Mouse (Mus musculus): ENCODE data around the gene Atp6v0c. TPM values are rescaled to one million over a fixed set of nuclear protein-coding genes. Genes with fewer than 3 reads are reported as not detected.
"Not testable (repeated sequence)": the region's sequence is repeated elsewhere in the genome, so short reads cannot be mapped to it uniquely, and the experiment has no call there.

Atp6v0c gene
- polyA plus RNA-seq, 2 experiments, result 487 to 522 TPM

- TF ChIP-seq POLR2A (IDR thresholded peaks at IDR 0.05; ENCODE audit: borderline replicate concordance, extremely low read depth, insufficient read depth, insufficient read length), result no peak
- Histone ChIP-seq H3K4me2 (replicated peaks; ENCODE audit: low read depth, low read length, severe bottlenecking) (peak overlapping the region; percentile 79), H3K9ac (ENCODE audit: low read depth, low read length, severe bottlenecking) (peak overlapping the region; percentile 90), H3K4me1 (ENCODE audit: control insufficient read depth, insufficient read depth, low read length) (peaks cover 8% of the 10 kb centered on the region), H3K4me3 (replicated peaks; ENCODE audit: low read length) (peak overlapping the region; percentile 93; the same call in 1 of the 2 replicates), H3K27ac (replicated peaks; ENCODE audit: low read depth, low read length) (no peak overlapping the region), H3K9me3 (ENCODE audit: control insufficient read depth, low read length) (no peaks in the 10 kb centered on the region), H3K36me3 (ENCODE audit: control insufficient read depth, insufficient read depth, low read length) (no peaks in the 10 kb centered on the region), H3K27me3 (ENCODE audit: control insufficient read depth, insufficient read depth, low read length) (no peaks in the 10 kb centered on the region)
- WGBS, result 79% methylated on average over 4 of the region's 4 CpGs
- no peak for DNase-seq (ENCODE audit: low spot score)
- ATAC-seq (ENCODE audit: low FRiP score, low read depth), result no peak
These were observed 29.5 kb downstream of the Atp6v0c start for GRCm38 (mm10) chr17:24139968-24140367.

GRCm38 (mm10) chr17:24139256-24139655 lies 30.2 kb downstream of the Atp6v0c start:
- ATAC-seq (ENCODE audit: low FRiP score, low read depth), result no peak
- H3K27me3 ChIP-seq (ENCODE audit: control insufficient read depth, insufficient read depth, low read length), result no peaks in the 10 kb centered on the region
- H3K4me3 ChIP-seq (replicated peaks; ENCODE audit: low read length), result no peak overlapping the region
- H3K9ac ChIP-seq (ENCODE audit: low read depth, low read length, severe bottlenecking), result no peak overlapping the region
- no peak overlapping the region for H3K27ac ChIP-seq (replicated peaks; ENCODE audit: low read depth, low read length)
- 88% methylated on average over 3 of the region's 3 CpGs for WGBS
- no peak overlapping the region for H3K4me2 ChIP-seq (replicated peaks; ENCODE audit: low read depth, low read length, severe bottlenecking)
- H3K4me1 ChIP-seq (ENCODE audit: control insufficient read depth, insufficient read depth, low read length), result peaks cover 8% of the 10 kb centered on the region
- no peaks in the 10 kb centered on the region for H3K9me3 ChIP-seq (ENCODE audit: control insufficient read depth, low read length)
- no peak for DNase-seq (ENCODE audit: low spot score)
- no peaks in the 10 kb centered on the region for H3K36me3 ChIP-seq (ENCODE audit: control insufficient read depth, insufficient read depth, low read length)
- TF ChIP-seq POLR2A (IDR thresholded peaks at IDR 0.05; ENCODE audit: borderline replicate concordance, extremely low read depth, insufficient read depth, insufficient read length), result no peak

DNA sequence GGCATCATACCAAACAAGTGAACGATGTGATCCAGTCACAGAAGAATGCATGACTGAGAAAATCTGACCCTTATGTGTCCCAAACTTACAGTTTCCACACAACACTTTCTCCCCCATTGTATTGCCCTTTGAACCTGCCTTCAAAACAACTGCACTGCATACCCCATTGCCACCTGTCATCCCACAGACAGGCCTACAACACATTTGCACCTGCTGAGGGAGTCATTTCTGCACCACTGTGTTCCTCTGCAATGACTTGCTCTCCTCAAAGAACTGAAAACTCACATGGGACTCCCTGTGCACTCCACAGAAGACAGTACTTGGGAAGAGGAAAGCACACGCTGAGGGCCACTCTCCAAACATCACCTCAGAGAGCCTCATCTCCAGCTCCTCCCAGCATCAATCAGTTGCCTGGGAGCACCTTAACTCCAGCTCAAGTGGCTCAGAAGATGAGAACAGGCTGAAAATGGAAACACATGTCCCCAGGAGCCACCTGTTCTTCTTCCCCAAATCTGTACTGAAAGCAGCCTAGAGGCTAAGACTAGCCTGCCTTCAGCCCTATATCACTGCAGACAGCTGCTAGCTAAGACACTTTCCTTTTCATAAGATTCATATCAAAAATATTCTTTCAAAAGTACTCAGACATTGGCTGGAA lies 32.1 kb downstream of the Atp6v0c start:
- no peak for ATAC-seq (ENCODE audit: low FRiP score, low read depth)
- H3K36me3 ChIP-seq (ENCODE audit: control insufficient read depth, insufficient read depth, low read length), result no peaks in the 10 kb centered on the region
- no peak for TF ChIP-seq POLR2A (IDR thresholded peaks at IDR 0.05; ENCODE audit: borderline replicate concordance, extremely low read depth, insufficient read depth, insufficient read length)
- no peak overlapping the region for H3K4me3 ChIP-seq (replicated peaks; ENCODE audit: low read length)
- H3K9ac ChIP-seq (ENCODE audit: low read depth, low read length, severe bottlenecking), result no peak overlapping the region
- no peaks in the 10 kb centered on the region for H3K9me3 ChIP-seq (ENCODE audit: control insufficient read depth, low read length)
- DNase-seq (ENCODE audit: low spot score), result no peak
- no peak overlapping the region for H3K4me2 ChIP-seq (replicated peaks; ENCODE audit: low read depth, low read length, severe bottlenecking)
- H3K4me1 ChIP-seq (ENCODE audit: control insufficient read depth, insufficient read depth, low read length), result peaks cover 8% of the 10 kb centered on the region
- no peaks in the 10 kb centered on the region for H3K27me3 ChIP-seq (ENCODE audit: control insufficient read depth, insufficient read depth, low read length)
- no peak overlapping the region for H3K27ac ChIP-seq (replicated peaks; ENCODE audit: low read depth, low read length)
- WGBS, result 65% methylated on average over 2 of the region's 2 CpGs

DNA sequence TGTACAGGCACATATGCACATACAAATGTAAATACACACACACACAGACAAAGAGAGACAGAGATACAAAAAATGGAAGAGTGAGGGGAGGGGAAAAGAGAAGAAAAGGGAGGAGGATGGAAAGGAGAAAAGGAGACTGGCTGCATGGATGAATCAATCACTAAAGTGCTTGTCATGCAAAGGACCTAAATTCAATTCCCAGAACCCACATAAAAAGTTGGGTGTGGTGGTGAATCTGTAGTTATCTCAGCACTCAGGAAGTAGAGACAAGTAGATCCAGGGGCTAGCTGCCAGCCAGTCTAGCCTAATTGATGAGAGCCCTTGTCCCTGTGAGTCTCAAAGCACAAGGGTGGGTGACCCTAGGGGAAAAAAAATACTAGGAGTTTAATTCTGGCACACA lies 35.4 kb downstream of the Atp6v0c start:
- ATAC-seq (ENCODE audit: low FRiP score, low read depth) (no peak), DNase-seq (ENCODE audit: low spot score) (no peak)
- TF ChIP-seq POLR2A (IDR thresholded peaks at IDR 0.05; ENCODE audit: borderline replicate concordance, extremely low read depth, insufficient read depth, insufficient read length), result no peak
- Histone ChIP-seq H3K27me3 (ENCODE audit: control insufficient read depth, insufficient read depth, low read length) (no peaks in the 10 kb centered on the region), H3K27ac (replicated peaks; ENCODE audit: low read depth, low read length) (no peak overlapping the region), H3K9me3 (ENCODE audit: control insufficient read depth, low read length) (no peaks in the 10 kb centered on the region), H3K4me3 (replicated peaks; ENCODE audit: low read length) (no peak overlapping the region), H3K4me2 (replicated peaks; ENCODE audit: low read depth, low read length, severe bottlenecking) (no peak overlapping the region), H3K4me1 (ENCODE audit: control insufficient read depth, insufficient read depth, low read length) (0 out of 2 replicates have a peak, but pooled peaks cover 2% of the 10 kb centered on the region), H3K36me3 (ENCODE audit: control insufficient read depth, insufficient read depth, low read length) (no peaks in the 10 kb centered on the region), H3K9ac (ENCODE audit: low read depth, low read length, severe bottlenecking) (no peak overlapping the region)

DNA sequence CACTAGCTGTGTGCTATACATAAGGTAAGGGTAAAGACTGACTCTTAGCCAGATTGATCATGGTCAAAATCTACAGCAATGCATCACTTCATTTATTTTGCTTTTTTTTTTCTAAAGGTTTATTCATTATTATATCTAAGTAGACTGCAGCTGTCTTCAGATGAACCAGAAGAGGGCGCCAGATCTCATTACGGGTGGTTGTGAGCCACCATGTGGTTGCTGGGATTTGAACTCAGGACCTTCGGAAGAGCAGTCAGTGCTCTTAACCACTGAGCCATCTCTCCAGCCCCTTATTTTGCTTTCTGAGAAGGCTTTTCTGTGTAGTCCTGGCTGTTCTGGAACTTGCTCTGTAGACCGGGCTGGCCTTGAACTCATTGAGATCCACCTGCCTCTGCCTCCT lies 36.6 kb downstream of the Atp6v0c start:
- not testable (repeated sequence) for H3K4me3 ChIP-seq (replicated peaks; ENCODE audit: low read length); H3K9ac ChIP-seq (ENCODE audit: low read depth, low read length, severe bottlenecking); ATAC-seq (ENCODE audit: low FRiP score, low read depth); H3K4me2 ChIP-seq (replicated peaks; ENCODE audit: low read depth, low read length, severe bottlenecking); H3K27me3 ChIP-seq (ENCODE audit: control insufficient read depth, insufficient read depth, low read length); H3K36me3 ChIP-seq (ENCODE audit: control insufficient read depth, insufficient read depth, low read length); DNase-seq (ENCODE audit: low spot score); H3K27ac ChIP-seq (replicated peaks; ENCODE audit: low read depth, low read length); H3K9me3 ChIP-seq (ENCODE audit: control insufficient read depth, low read length); H3K4me1 ChIP-seq (ENCODE audit: control insufficient read depth, insufficient read depth, low read length)
- 86% methylated on average over 4 of the region's 4 CpGs for WGBS

GRCm38 (mm10) chr17:24131570-24131969 lies 37.9 kb downstream of the Atp6v0c start:
- H3K27me3 ChIP-seq (ENCODE audit: control insufficient read depth, insufficient read depth, low read length), result no peaks in the 10 kb centered on the region
- ATAC-seq (ENCODE audit: low FRiP score, low read depth) (no peak), DNase-seq (ENCODE audit: low spot score) (no peak)
- no peak overlapping the region for H3K4me3 ChIP-seq (replicated peaks; ENCODE audit: low read length)
- no peak overlapping the region for H3K9ac ChIP-seq (ENCODE audit: low read depth, low read length, severe bottlenecking)
- 86% methylated on average over 3 of the region's 3 CpGs for WGBS
- H3K4me1 ChIP-seq (ENCODE audit: control insufficient read depth, insufficient read depth, low read length), result 0 out of 2 replicates have a peak, but pooled peaks cover 2% of the 10 kb centered on the region
- H3K4me2 ChIP-seq (replicated peaks; ENCODE audit: low read depth, low read length, severe bottlenecking), result no peak overlapping the region
- H3K27ac ChIP-seq (replicated peaks; ENCODE audit: low read depth, low read length), result no peak overlapping the region
- H3K36me3 ChIP-seq (ENCODE audit: control insufficient read depth, insufficient read depth, low read length), result no peaks in the 10 kb centered on the region
- TF ChIP-seq POLR2A (IDR thresholded peaks at IDR 0.05; ENCODE audit: borderline replicate concordance, extremely low read depth, insufficient read depth, insufficient read length), result no peak
- no peaks in the 10 kb centered on the region for H3K9me3 ChIP-seq (ENCODE audit: control insufficient read depth, low read length)

DNA sequence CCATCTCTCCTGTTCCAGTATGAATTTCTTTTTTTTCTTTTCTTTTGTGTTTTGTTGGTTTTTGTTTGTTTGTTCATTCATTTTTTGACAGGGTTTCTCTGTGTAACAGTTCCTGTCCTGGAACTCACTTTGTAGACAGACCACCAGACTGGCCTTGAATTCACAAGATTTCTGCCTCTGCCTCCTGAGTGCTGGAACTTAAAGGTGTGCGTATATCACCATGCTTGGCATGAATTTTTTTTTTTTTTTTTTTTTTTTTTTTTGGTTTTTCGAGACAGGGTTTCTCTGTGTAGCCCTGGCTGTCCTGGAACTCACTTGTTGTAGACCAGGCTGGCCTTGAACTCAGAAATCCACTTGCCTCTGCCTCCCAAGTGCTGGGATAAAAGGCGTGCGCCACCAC lies 40.3 kb downstream of the Atp6v0c start:
- H3K4me3 ChIP-seq (replicated peaks; ENCODE audit: low read length); H3K36me3 ChIP-seq (ENCODE audit: control insufficient read depth, insufficient read depth, low read length); H3K9ac ChIP-seq (ENCODE audit: low read depth, low read length, severe bottlenecking); H3K27ac ChIP-seq (replicated peaks; ENCODE audit: low read depth, low read length); H3K9me3 ChIP-seq (ENCODE audit: control insufficient read depth, low read length); H3K4me2 ChIP-seq (replicated peaks; ENCODE audit: low read depth, low read length, severe bottlenecking); H3K4me1 ChIP-seq (ENCODE audit: control insufficient read depth, insufficient read depth, low read length); DNase-seq (ENCODE audit: low spot score); H3K27me3 ChIP-seq (ENCODE audit: control insufficient read depth, insufficient read depth, low read length); ATAC-seq (ENCODE audit: low FRiP score, low read depth): not testable (repeated sequence)
- 97% methylated on average over 4 of the region's 4 CpGs for WGBS
